Mouse (Mus musculus) kidney, embryonic 16.5 days (tissue): ENCODE measurements at regions not wholly inside any gene's neighbourhood (a gene's known extent, or its start where the extent isn't known, plus 50 kb on each side); places are given as distances from the start of the nearest gene placed in this dataset.

Experiments
- ATAC-seq: fragments of 200-750 bp; cut with Nextera tagmentation; 2 replicates; pipeline ENCODE4 v1.8.0; 2017; ENCODE audit warnings: moderate TSS enrichment; ENCODE audit not compliant: low FRiP score, low TSS enrichment
- H3K27ac ChIP-seq: fragments of 300-500 bp; sonication (generic); 2 replicates; pipeline ENCODE4 v1.5.1; 2014; ENCODE audit warnings: low read length
- H3K27me3 ChIP-seq: fragments of 300-500 bp; sonication (generic); 2 replicates; pipeline ENCODE4 v1.6.1; 2014; ENCODE audit warnings: low read length, control low read depth, mixed read lengths; ENCODE audit not compliant: insufficient read depth
- H3K36me3 ChIP-seq: fragments of 300-500 bp; sonication (generic); 2 replicates; pipeline ENCODE4 v1.6.1; 2014; ENCODE audit warnings: low read length, control low read depth, mixed read lengths; ENCODE audit not compliant: insufficient read depth
- H3K4me1 ChIP-seq: fragments of 300-500 bp; sonication (generic); 2 replicates; pipeline ENCODE4 v1.6.1; 2014; ENCODE audit warnings: low read length, control low read depth, mixed read lengths; ENCODE audit not compliant: insufficient read depth
- H3K4me2 ChIP-seq: fragments of 300-500 bp; sonication (generic); replicated peaks from 2 replicates; pipeline ENCODE4 v1.6.1; 2014; ENCODE audit warnings: low read depth, low read length
- H3K4me3 ChIP-seq: fragments of 300-500 bp; sonication (generic); 2 replicates; pipeline ENCODE4 v1.5.1; 2014; ENCODE audit warnings: mild to moderate bottlenecking, low read length
- H3K9ac ChIP-seq: fragments of 300-500 bp; sonication (generic); replicated peaks from 2 replicates; pipeline ENCODE4 v1.6.1; 2014; ENCODE audit warnings: low read length
- H3K9me3 ChIP-seq: fragments of 300-500 bp; sonication (generic); 2 replicates; pipeline ENCODE4 v1.6.1; 2016; ENCODE audit warnings: low read length, control low read depth
- WGBS: fragments of 180-500 bp; shearing (Covaris S2); extraction: QIAGEN DNeasy Blood & Tissue Kit; methylation state at CpG from one replicate; pipeline ENCODE4 v1.1.7; 2014; 5-methylcytosine and 5-hydroxymethylcytosine counted together

GRCm38 (mm10) chr11:79758281-79758680, 167.3 kb downstream of the Rab11fip4 start:
- Histone ChIP-seq H3K4me1 (no peaks in the 10 kb centered on the region), H3K27ac (no peak overlapping the region), H3K9ac (no peak overlapping the region), H3K4me2 (no peak overlapping the region), H3K9me3 (no peaks in the 10 kb centered on the region), H3K4me3 (no peak overlapping the region), H3K36me3 (no peaks in the 10 kb centered on the region), H3K27me3 (no peaks in the 10 kb centered on the region)
- ATAC-seq: no peak
- 91% methylated on average over 3 of the region's 3 CpGs for WGBS

DNA sequence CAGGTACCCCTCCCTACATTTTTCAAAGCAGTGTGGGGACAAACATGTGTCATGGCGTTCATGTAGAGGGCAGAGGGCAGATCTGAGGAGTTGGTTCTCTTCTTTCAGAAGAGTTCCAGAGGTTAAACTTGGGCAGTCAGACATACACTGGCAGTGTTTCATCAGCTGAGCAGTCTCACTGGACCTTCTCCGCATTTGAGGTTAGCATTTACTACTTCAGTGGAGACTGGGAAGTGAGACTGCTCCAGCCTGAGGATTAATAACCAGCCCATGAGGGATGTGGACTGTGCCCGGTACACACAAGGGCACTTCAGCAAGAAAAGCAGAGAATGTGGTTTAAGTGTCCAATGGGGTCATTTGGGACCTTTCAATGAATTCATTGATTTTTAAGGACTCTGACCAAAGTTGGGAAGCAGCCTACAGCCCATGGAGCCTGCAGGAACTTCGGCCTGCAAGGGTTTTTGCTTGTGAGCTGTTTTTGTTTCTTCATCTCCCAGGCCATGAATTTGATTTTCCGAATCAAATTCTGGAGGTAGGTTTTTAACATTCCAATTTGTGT, 166.6 kb downstream of the Rab11fip4 start:
- 74% methylated on average over 5 of the region's 5 CpGs for WGBS
- no peaks in the 10 kb centered on the region for H3K27me3 ChIP-seq

DNA sequence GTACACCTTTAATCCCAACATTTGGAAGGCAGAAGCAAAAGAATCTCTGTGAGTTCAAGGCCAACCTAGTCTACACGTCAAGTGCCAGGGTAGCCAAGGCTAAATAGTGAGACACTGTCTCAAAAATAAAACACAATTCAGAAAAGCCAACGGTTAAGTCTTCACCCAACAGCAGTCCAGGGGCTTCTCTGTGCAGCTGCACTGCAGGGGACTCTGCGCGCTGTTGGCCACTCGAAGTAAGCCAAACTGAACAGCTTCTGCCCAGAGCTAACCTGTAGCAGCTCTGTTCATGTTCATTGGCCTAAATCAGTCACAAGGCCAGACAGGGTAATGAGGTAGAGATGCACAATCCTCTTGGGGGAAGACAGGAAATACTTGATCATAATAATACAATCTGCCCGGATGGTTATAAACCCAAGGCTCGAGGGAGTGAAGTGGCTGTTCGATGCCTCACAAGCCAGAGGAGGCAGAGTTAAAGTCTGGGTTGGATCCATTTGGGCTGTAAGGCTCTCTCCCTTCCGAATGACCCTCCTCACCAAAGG, 165.4 kb downstream of the Rab11fip4 start:
- no peak overlapping the region for H3K9ac ChIP-seq
- no peaks in the 10 kb centered on the region for H3K9me3 ChIP-seq
- no peak for ATAC-seq
- no peaks in the 10 kb centered on the region for H3K36me3 ChIP-seq
- H3K27me3 ChIP-seq: no peaks in the 10 kb centered on the region
- 81% methylated on average over 9 of the region's 9 CpGs for WGBS
- H3K4me3 ChIP-seq: no peak overlapping the region
- H3K4me2 ChIP-seq: no peak overlapping the region
- 0 out of 2 replicates have a peak, but pooled peaks cover 7% of the 10 kb centered on the region for H3K4me1 ChIP-seq
- H3K27ac ChIP-seq: no peak overlapping the region

More for the DNA sequence above, 166.6 kb downstream of the Rab11fip4 start:
- 0 out of 2 replicates have a peak, but pooled peaks cover 4% of the 10 kb centered on the region for H3K4me1 ChIP-seq
- H3K27ac ChIP-seq: no peak overlapping the region
- no peak overlapping the region for H3K9ac ChIP-seq
- H3K9me3 ChIP-seq: no peaks in the 10 kb centered on the region
- H3K36me3 ChIP-seq: no peaks in the 10 kb centered on the region
- no peak overlapping the region for H3K4me3 ChIP-seq
- no peak overlapping the region for H3K4me2 ChIP-seq
- ATAC-seq: peak; percentile 59; the same call in 1 of the 2 replicates

DNA sequence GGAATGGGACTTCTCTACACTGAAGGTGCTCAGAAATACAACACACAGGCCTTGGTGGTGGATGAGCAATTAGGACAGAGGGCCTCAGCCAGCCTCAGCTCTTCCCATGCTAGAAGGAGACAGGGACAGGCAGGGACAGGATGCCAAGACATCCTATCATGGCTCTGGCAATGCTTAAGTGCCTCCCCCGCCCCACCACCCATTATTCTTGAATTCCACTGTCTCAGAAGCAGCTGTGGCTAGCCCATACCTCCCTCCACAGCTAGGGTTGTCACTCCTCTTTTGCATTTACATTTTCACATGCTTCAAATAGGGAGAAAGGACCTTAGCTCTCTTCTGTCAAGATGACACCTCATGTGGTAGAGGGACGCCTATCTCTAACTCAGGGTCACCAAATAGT, 162.5 kb downstream of the Rab11fip4 start:
- Histone ChIP-seq H3K4me1 (0 out of 2 replicates have a peak, but pooled peaks cover 7% of the 10 kb centered on the region), H3K4me2 (no peak overlapping the region), H3K9ac (no peak overlapping the region), H3K36me3 (no peaks in the 10 kb centered on the region), H3K27ac (no peak overlapping the region), H3K27me3 (no peaks in the 10 kb centered on the region), H3K4me3 (no peak overlapping the region), H3K9me3 (no peaks in the 10 kb centered on the region)
- WGBS: 85% methylated on average over 2 of the region's 2 CpGs
- no peak for ATAC-seq

DNA sequence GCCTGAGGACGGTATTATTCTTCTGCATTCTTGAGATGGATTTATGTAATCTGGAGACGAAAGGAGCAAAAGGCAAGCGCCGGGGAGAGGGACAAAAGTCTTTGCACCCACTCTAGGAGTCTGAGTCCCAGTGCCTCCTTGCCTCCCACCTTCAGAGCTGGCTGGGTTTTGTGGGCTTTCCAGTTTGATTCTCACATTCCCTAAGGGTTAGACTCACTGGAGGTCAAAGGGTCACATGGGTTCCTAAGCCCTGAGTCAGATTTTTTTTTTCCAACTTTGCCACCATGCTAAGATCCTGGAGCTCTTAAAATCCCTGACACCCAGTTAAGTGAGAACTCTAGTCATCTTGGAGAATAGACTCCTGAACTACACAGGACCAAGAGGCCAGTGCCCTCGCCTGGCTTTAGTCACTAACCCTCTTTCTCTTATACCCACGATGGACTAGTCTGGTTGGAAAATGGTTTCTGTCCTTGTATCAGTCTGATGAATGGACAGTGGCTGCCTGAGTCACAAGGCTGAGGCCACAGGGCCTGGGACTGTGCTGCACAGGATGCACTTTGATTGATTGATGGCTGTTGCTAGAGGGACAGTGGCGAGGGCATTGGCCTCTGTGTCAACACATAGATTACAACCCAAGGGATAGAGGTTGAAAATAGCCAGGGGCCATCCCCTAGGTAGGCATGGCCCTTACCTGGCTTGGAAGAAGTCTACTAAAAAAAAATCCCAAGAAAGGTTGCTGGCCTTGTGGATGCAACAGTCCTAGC, 161.9 kb downstream of the Rab11fip4 start:
- Histone ChIP-seq H3K36me3 (no peaks in the 10 kb centered on the region), H3K4me2 (no peak overlapping the region), H3K9me3 (no peaks in the 10 kb centered on the region), H3K27ac (peak overlapping the region; percentile 16; the same call in 1 of the 2 replicates), H3K4me1 (0 out of 2 replicates have a peak, but pooled peaks cover 7% of the 10 kb centered on the region), H3K9ac (no peak overlapping the region), H3K4me3 (no peak overlapping the region), H3K27me3 (no peaks in the 10 kb centered on the region)
- no peak for ATAC-seq
- 58% methylated on average over 7 of the region's 7 CpGs for WGBS

DNA sequence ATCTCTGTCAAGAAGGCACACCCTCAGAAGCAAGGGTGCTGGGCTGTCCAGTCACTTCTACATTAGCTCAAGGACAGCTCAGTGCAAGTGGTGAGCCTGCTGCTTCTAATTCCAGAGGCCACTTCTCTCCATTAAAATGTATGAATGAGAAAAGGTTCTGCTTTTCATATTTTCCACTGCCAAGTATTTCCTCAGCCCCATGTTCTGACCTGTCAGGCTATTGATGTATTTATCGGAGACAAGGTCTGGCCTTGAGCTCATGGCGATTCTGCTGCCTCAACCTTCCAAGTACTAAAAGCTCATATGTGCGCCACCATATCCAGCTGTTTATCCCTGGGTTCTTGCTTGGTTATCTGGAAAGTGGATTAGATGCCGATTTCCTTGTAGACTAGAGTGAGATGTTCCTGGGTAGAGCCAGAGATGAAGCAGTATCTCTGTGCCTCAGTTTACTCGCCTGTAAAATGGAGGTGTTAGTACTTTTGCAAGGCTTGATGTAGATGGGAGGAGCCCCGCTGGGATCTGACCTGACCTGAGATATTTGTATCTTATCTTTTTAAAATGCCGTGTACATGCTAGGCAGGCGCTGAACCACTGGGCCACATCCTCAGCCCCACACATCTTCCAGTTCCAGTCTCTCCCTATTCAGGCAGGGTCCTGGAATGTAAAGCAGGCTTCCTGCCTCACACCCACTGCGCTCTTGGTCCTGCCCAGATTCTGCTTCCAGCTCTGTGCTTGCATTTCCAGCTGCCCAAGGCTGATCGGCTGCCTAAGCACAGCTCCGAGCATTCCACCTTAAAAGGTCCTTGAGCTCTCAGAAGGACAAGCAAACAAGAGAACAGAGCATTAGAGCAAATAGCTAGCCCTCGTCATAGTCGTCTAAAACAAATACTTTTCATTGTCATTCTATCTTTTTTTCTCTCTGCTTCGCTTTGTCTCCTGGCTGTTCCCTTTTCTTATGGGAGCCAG, 161.0 kb downstream of the Rab11fip4 start:
- Histone ChIP-seq H3K27ac (peak overlapping the region; percentile 16; the same call in 1 of the 2 replicates), H3K4me2 (no peak overlapping the region)

DNA sequence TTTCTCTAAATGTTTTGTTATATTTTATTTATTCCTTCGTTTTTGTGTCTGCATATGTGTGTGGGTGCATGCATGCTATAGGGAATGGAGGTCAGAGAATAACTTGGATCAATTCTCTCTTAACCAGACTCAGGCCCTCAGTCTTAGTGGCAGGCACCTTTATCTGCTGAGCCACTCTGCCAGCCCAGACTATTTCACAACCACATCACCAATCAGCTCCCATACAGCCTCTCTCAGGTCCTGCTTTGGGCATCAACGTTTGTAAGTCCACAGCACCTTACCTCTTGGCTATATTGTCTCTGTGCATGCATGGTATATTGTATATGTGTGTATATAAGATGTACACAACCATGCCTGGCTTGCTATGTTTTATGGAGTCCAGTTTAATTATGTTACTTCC, 159.9 kb downstream of the Rab11fip4 start:
- no peaks in the 10 kb centered on the region for H3K27me3 ChIP-seq
- H3K36me3 ChIP-seq: no peaks in the 10 kb centered on the region
- no peak overlapping the region for H3K27ac ChIP-seq
- 0 out of 2 replicates have a peak, but pooled peaks cover 7% of the 10 kb centered on the region for H3K4me1 ChIP-seq
- no peak overlapping the region for H3K9ac ChIP-seq
- H3K9me3 ChIP-seq: no peaks in the 10 kb centered on the region
- no peak overlapping the region for H3K4me2 ChIP-seq
- no peak overlapping the region for H3K4me3 ChIP-seq
- WGBS: 83% methylated on average over 2 of the region's 2 CpGs
- no peak for ATAC-seq

More for the DNA sequence above, 161.0 kb downstream of the Rab11fip4 start:
- no peak overlapping the region for H3K4me3 ChIP-seq
- 0 out of 2 replicates have a peak, but pooled peaks cover 7% of the 10 kb centered on the region for H3K4me1 ChIP-seq
- no peaks in the 10 kb centered on the region for H3K36me3 ChIP-seq
- H3K9ac ChIP-seq: no peak overlapping the region
- H3K27me3 ChIP-seq: no peaks in the 10 kb centered on the region
- H3K9me3 ChIP-seq: no peaks in the 10 kb centered on the region
- ATAC-seq: peak; percentile 57; the same call in 1 of the 2 replicates
- 67% methylated on average over 14 of the region's 14 CpGs for WGBS

- 0 out of 2 replicates have a peak, but pooled peaks cover 7% of the 10 kb centered on the region for H3K4me1 ChIP-seq
- ATAC-seq: no peak
- H3K9ac ChIP-seq: no peak overlapping the region
- WGBS: 60% methylated on average over 7 of the region's 7 CpGs
- no peaks in the 10 kb centered on the region for H3K27me3 ChIP-seq
- no peaks in the 10 kb centered on the region for H3K36me3 ChIP-seq
- no peak overlapping the region for H3K4me2 ChIP-seq
- no peak overlapping the region for H3K4me3 ChIP-seq
- no peaks in the 10 kb centered on the region for H3K9me3 ChIP-seq
- H3K27ac ChIP-seq: no peak overlapping the region
Observed at GRCm38 (mm10) chr11:79749755-79750434, 158.9 kb downstream of the Rab11fip4 start.

DNA sequence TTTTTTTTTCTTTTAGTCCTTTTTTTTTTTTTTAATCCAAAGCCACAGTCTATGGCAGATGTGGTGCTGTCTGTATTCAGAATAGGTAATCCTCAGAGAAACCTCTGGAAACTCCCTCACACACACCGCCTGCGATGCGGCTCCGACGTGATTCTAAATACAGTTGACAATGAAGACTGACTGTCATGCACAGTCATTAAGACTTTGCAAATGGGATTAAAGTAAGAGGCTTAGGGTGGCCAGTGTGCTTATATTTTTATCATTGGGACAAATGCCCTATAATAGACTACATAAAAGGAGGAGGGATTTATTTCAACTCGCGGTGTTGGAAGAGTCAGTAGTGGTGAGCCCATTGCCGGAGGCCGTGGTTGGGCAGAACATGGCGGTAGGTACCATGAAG, 158.1 kb downstream of the Rab11fip4 start:
- no peak overlapping the region for H3K27ac ChIP-seq
- no peaks in the 10 kb centered on the region for H3K36me3 ChIP-seq
- no peak overlapping the region for H3K4me2 ChIP-seq
- H3K4me3 ChIP-seq: no peak overlapping the region
- no peak overlapping the region for H3K9ac ChIP-seq
- WGBS: 97% methylated on average over 10 of the region's 10 CpGs
- 0 out of 2 replicates have a peak, but pooled peaks cover 7% of the 10 kb centered on the region for H3K4me1 ChIP-seq
- no peaks in the 10 kb centered on the region for H3K27me3 ChIP-seq
- no peaks in the 10 kb centered on the region for H3K9me3 ChIP-seq
- no peak for ATAC-seq
